Mouse (Mus musculus): Measurements from ENCODE around the gene Nos1. TPM values are rescaled to one million over a fixed set of nuclear protein-coding genes. Genes with fewer than 3 reads are reported as not detected.

The Nos1 gene
- polyA plus RNA-seq, 1 experiment from 2014 or later = 0.88 TPM

- Histone ChIP-seq H3K9ac (ENCODE audit: low read length) (no peak overlapping the region), H3K9me3 (ENCODE audit: control insufficient read depth, low read length) (no peaks in the 10 kb centered on the region), H3K27me3 (replicated peaks; ENCODE audit: control insufficient read depth, insufficient read depth, low read length) (no peaks in the 10 kb centered on the region), H3K36me3 (ENCODE audit: control insufficient read depth, insufficient read depth, low read length) (peaks cover 59% of the 10 kb centered on the region), H3K4me2 (ENCODE audit: low read length) (no peak overlapping the region), H3K27ac (ENCODE audit: low read depth) (no peak overlapping the region), H3K4me1 (replicated peaks; ENCODE audit: control insufficient read depth, insufficient read depth, low read length) (peaks cover 20% of the 10 kb centered on the region), H3K4me3 (ENCODE audit: low read depth, low read length) (no peak overlapping the region)
- no peak for DNase-seq (ENCODE audit: low spot score)
- WGBS = 76% methylated on average over 8 of the region's 8 CpGs
- no peak for ATAC-seq (replicated peaks; ENCODE audit: low FRiP score, low TSS enrichment, low read depth)
Observed at GRCm38 (mm10) chr5:117980921-117981320, 200.1 kb downstream of the Nos1 start.

GRCm38 (mm10) chr5:117981943-117982342 is 201.1 kb downstream of the Nos1 start:
- peaks cover 20% of the 10 kb centered on the region for H3K4me1 ChIP-seq (replicated peaks; ENCODE audit: control insufficient read depth, insufficient read depth, low read length)
- H3K27ac ChIP-seq (ENCODE audit: low read depth) = no peak overlapping the region
- 74% methylated on average over 5 of the region's 5 CpGs for WGBS
- H3K27me3 ChIP-seq (replicated peaks; ENCODE audit: control insufficient read depth, insufficient read depth, low read length) = no peaks in the 10 kb centered on the region
- no peaks in the 10 kb centered on the region for H3K9me3 ChIP-seq (ENCODE audit: control insufficient read depth, low read length)
- DNase-seq (ENCODE audit: low spot score) (no peak), ATAC-seq (replicated peaks; ENCODE audit: low FRiP score, low TSS enrichment, low read depth) (no peak)
- H3K4me2 ChIP-seq (ENCODE audit: low read length) = no peak overlapping the region
- peaks cover 69% of the 10 kb centered on the region for H3K36me3 ChIP-seq (ENCODE audit: control insufficient read depth, insufficient read depth, low read length)
- H3K9ac ChIP-seq (ENCODE audit: low read length) = no peak overlapping the region
- no peak overlapping the region for H3K4me3 ChIP-seq (ENCODE audit: low read depth, low read length)

- WGBS = 43% methylated on average over 4 of the region's 4 CpGs
- Histone ChIP-seq H3K4me2 (ENCODE audit: low read length) (no peak overlapping the region), H3K9ac (ENCODE audit: low read length) (no peak overlapping the region), H3K4me1 (replicated peaks; ENCODE audit: control insufficient read depth, insufficient read depth, low read length) (no peaks in the 10 kb centered on the region), H3K9me3 (ENCODE audit: control insufficient read depth, low read length) (no peaks in the 10 kb centered on the region), H3K27ac (ENCODE audit: low read depth) (no peak overlapping the region), H3K27me3 (replicated peaks; ENCODE audit: control insufficient read depth, insufficient read depth, low read length) (no peaks in the 10 kb centered on the region), H3K4me3 (ENCODE audit: low read depth, low read length) (no peak overlapping the region), H3K36me3 (ENCODE audit: control insufficient read depth, insufficient read depth, low read length) (peaks cover 92% of the 10 kb centered on the region)
- ATAC-seq (replicated peaks; ENCODE audit: low FRiP score, low TSS enrichment, low read depth) = no peak
- no peak for DNase-seq (ENCODE audit: low spot score)
Observed at GRCm38 (mm10) chr5:117986327-117986726, 205.5 kb downstream of the Nos1 start.

GRCm38 (mm10) chr5:117987891-117988290 is 207.1 kb downstream of the Nos1 start:
- Histone ChIP-seq H3K9me3 (ENCODE audit: control insufficient read depth, low read length) (no peaks in the 10 kb centered on the region), H3K27ac (ENCODE audit: low read depth) (no peak overlapping the region), H3K4me1 (replicated peaks; ENCODE audit: control insufficient read depth, insufficient read depth, low read length) (no peaks in the 10 kb centered on the region), H3K4me2 (ENCODE audit: low read length) (no peak overlapping the region), H3K27me3 (replicated peaks; ENCODE audit: control insufficient read depth, insufficient read depth, low read length) (no peaks in the 10 kb centered on the region), H3K9ac (ENCODE audit: low read length) (no peak overlapping the region), H3K36me3 (ENCODE audit: control insufficient read depth, insufficient read depth, low read length) (peaks cover 94% of the 10 kb centered on the region), H3K4me3 (ENCODE audit: low read depth, low read length) (no peak overlapping the region)
- WGBS = 88% methylated on average over 3 of the region's 3 CpGs
- ATAC-seq (replicated peaks; ENCODE audit: low FRiP score, low TSS enrichment, low read depth) (no peak), DNase-seq (ENCODE audit: low spot score) (no peak)

GRCm38 (mm10) chr5:117988367-117988766 is 207.5 kb downstream of the Nos1 start:
- Histone ChIP-seq H3K4me2 (ENCODE audit: low read length) (no peak overlapping the region), H3K27ac (ENCODE audit: low read depth) (no peak overlapping the region), H3K36me3 (ENCODE audit: control insufficient read depth, insufficient read depth, low read length) (peaks cover 90% of the 10 kb centered on the region), H3K9ac (ENCODE audit: low read length) (no peak overlapping the region), H3K4me3 (ENCODE audit: low read depth, low read length) (no peak overlapping the region), H3K9me3 (ENCODE audit: control insufficient read depth, low read length) (no peaks in the 10 kb centered on the region), H3K4me1 (replicated peaks; ENCODE audit: control insufficient read depth, insufficient read depth, low read length) (no peaks in the 10 kb centered on the region), H3K27me3 (replicated peaks; ENCODE audit: control insufficient read depth, insufficient read depth, low read length) (no peaks in the 10 kb centered on the region)
- no peak for ATAC-seq (replicated peaks; ENCODE audit: low FRiP score, low TSS enrichment, low read depth)
- DNase-seq (ENCODE audit: low spot score) = no peak
- WGBS = 79% methylated on average over 9 of the region's 9 CpGs

- Histone ChIP-seq H3K27me3 (replicated peaks; ENCODE audit: control insufficient read depth, insufficient read depth, low read length) (no peaks in the 10 kb centered on the region), H3K27ac (ENCODE audit: low read depth) (no peak overlapping the region), H3K4me1 (replicated peaks; ENCODE audit: control insufficient read depth, insufficient read depth, low read length) (no peaks in the 10 kb centered on the region), H3K36me3 (ENCODE audit: control insufficient read depth, insufficient read depth, low read length) (peaks cover 94% of the 10 kb centered on the region), H3K4me3 (ENCODE audit: low read depth, low read length) (no peak overlapping the region), H3K4me2 (ENCODE audit: low read length) (no peak overlapping the region), H3K9me3 (ENCODE audit: control insufficient read depth, low read length) (no peaks in the 10 kb centered on the region), H3K9ac (ENCODE audit: low read length) (no peak overlapping the region)
- 85% methylated on average over 6 of the region's 6 CpGs for WGBS
- no peak for ATAC-seq (replicated peaks; ENCODE audit: low FRiP score, low TSS enrichment, low read depth)
- no peak for DNase-seq (ENCODE audit: low spot score)
Observed at GRCm38 (mm10) chr5:117989773-117990172, 208.9 kb downstream of the Nos1 start.

- H3K27ac ChIP-seq (ENCODE audit: low read depth) = no peak overlapping the region
- WGBS = 88% methylated on average over 3 of the region's 3 CpGs
- no peaks in the 10 kb centered on the region for H3K27me3 ChIP-seq (replicated peaks; ENCODE audit: control insufficient read depth, insufficient read depth, low read length)
- no peaks in the 10 kb centered on the region for H3K9me3 ChIP-seq (ENCODE audit: control insufficient read depth, low read length)
- H3K4me2 ChIP-seq (ENCODE audit: low read length) = no peak overlapping the region
- peaks cover 94% of the 10 kb centered on the region for H3K36me3 ChIP-seq (ENCODE audit: control insufficient read depth, insufficient read depth, low read length)
- no peaks in the 10 kb centered on the region for H3K4me1 ChIP-seq (replicated peaks; ENCODE audit: control insufficient read depth, insufficient read depth, low read length)
- ATAC-seq (replicated peaks; ENCODE audit: low FRiP score, low TSS enrichment, low read depth) (no peak), DNase-seq (ENCODE audit: low spot score) (no peak)
- H3K4me3 ChIP-seq (ENCODE audit: low read depth, low read length) = no peak overlapping the region
- no peak overlapping the region for H3K9ac ChIP-seq (ENCODE audit: low read length)
Observed at GRCm38 (mm10) chr5:117990957-117991356, 210.1 kb downstream of the Nos1 start.

GRCm38 (mm10) chr5:117993550-117993949 is 212.7 kb downstream of the Nos1 start:
- Histone ChIP-seq H3K9me3 (ENCODE audit: control insufficient read depth, low read length) (no peaks in the 10 kb centered on the region), H3K4me3 (ENCODE audit: low read depth, low read length) (no peak overlapping the region), H3K36me3 (ENCODE audit: control insufficient read depth, insufficient read depth, low read length) (peaks cover 92% of the 10 kb centered on the region), H3K27ac (ENCODE audit: low read depth) (no peak overlapping the region), H3K4me2 (ENCODE audit: low read length) (no peak overlapping the region), H3K4me1 (replicated peaks; ENCODE audit: control insufficient read depth, insufficient read depth, low read length) (no peaks in the 10 kb centered on the region), H3K27me3 (replicated peaks; ENCODE audit: control insufficient read depth, insufficient read depth, low read length) (no peaks in the 10 kb centered on the region), H3K9ac (ENCODE audit: low read length) (no peak overlapping the region)
- ATAC-seq (replicated peaks; ENCODE audit: low FRiP score, low TSS enrichment, low read depth) (no peak), DNase-seq (ENCODE audit: low spot score) (no peak)
- 94% methylated on average over 6 of the region's 6 CpGs for WGBS

- Histone ChIP-seq H3K4me3 (ENCODE audit: low read depth, low read length) (no peak overlapping the region), H3K4me2 (ENCODE audit: low read length) (no peak overlapping the region), H3K4me1 (replicated peaks; ENCODE audit: control insufficient read depth, insufficient read depth, low read length) (no peaks in the 10 kb centered on the region), H3K27ac (ENCODE audit: low read depth) (no peak overlapping the region), H3K27me3 (replicated peaks; ENCODE audit: control insufficient read depth, insufficient read depth, low read length) (no peaks in the 10 kb centered on the region), H3K9ac (ENCODE audit: low read length) (no peak overlapping the region), H3K36me3 (ENCODE audit: control insufficient read depth, insufficient read depth, low read length) (peaks cover 89% of the 10 kb centered on the region), H3K9me3 (ENCODE audit: control insufficient read depth, low read length) (no peaks in the 10 kb centered on the region)
- WGBS = 91% methylated on average over 8 of the region's 8 CpGs
- DNase-seq (ENCODE audit: low spot score) (no peak), ATAC-seq (replicated peaks; ENCODE audit: low FRiP score, low TSS enrichment, low read depth) (no peak)
Observed at GRCm38 (mm10) chr5:117995372-117995901, 214.6 kb downstream of the Nos1 start.

Data from intestine, embryonic 14.5 days (tissue).